Mouse (Mus musculus) C2C12 (cell line): Measurements from ENCODE around the gene Aicda.

Source experiments
- CEBPB ChIP-seq: IDR thresholded peaks from one replicate; pipeline ENCODE4 v1.6.1; 2011; ENCODE audit warnings: low read depth, mild to moderate bottlenecking, control low read depth, moderate library complexity
- CTCF ChIP-seq: IDR thresholded peaks from one replicate; pipeline ENCODE4 v1.5.1; 2011; ENCODE audit not compliant: control insufficient read depth, insufficient read depth, insufficient read length
- MAX ChIP-seq: IDR thresholded peaks from one replicate; pipeline ENCODE4 v1.6.1; 2011; ENCODE audit warnings: mild to moderate bottlenecking, control low read depth
- USF1 ChIP-seq: IDR thresholded peaks from one replicate; pipeline ENCODE4 v1.6.1; 2011; ENCODE audit warnings: low read depth, mild to moderate bottlenecking, control low read depth, moderate library complexity

GRCm38 (mm10) chr6:122569762-122570161, 16.2 kb downstream of the Aicda start:
- TF ChIP-seq CTCF: no peak
- no peak for TF ChIP-seq CEBPB
- TF ChIP-seq USF1: no peak
- TF ChIP-seq MAX: no peak
